Mouse (Mus musculus): ENCODE results near the gene Tmem130. TPM values are rescaled to one million over a fixed set of nuclear protein-coding genes. Genes with fewer than 3 reads are reported as not detected.
A peak's percentile ranks its signal among the peaks of the same experiment; 100 is the strongest.

Gene Tmem130
- polyA plus RNA-seq, 1 experiment from 2014 or later = 0.12 TPM

DNA sequence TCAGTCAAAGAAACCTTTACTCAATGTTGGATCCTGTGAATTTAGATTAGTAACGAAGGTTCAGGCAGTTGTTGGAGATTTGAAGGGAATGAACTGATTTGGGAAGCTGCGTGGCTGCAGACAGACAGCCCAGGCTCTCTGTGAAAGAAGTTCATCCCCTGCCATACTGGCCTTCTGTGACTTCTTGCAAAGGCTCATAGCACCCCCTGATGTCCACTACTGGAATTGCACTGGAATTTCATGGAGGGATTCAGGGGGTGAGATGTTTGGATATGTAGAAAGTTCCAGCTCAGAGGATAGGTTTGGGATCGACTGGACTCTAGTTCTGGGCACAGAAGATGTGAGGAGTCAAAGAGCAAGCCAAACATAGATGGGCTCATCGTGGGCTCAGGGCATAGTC, 27.7 kb downstream of the Tmem130 start:
- TF ChIP-seq CTCF (IDR thresholded peaks at IDR 0.05; ENCODE audit: low read depth) = peak; percentile 86
- H3K9me3 ChIP-seq (ENCODE audit: low read depth, low read length) = no peaks in the 10 kb centered on the region
- H3K36me3 ChIP-seq (ENCODE audit: insufficient read depth) = no peaks in the 10 kb centered on the region
- H3K4me2 ChIP-seq = no peak overlapping the region
- H3K4me1 ChIP-seq (ENCODE audit: insufficient read depth) = no peaks in the 10 kb centered on the region
- ATAC-seq (ENCODE audit: insufficient read depth) (no peak), DNase-seq (peak; percentile 81)
- no peaks in the 10 kb centered on the region for H3K27me3 ChIP-seq (ENCODE audit: insufficient read depth, low read length)
- H3K4me3 ChIP-seq (ENCODE audit: low read depth, low read length) = no peak overlapping the region
- WGBS = 24% methylated on average over 4 of the region's 4 CpGs
- H3K9ac ChIP-seq = no peak overlapping the region
- H3K27ac ChIP-seq (ENCODE audit: low read depth) = no peak overlapping the region

DNA sequence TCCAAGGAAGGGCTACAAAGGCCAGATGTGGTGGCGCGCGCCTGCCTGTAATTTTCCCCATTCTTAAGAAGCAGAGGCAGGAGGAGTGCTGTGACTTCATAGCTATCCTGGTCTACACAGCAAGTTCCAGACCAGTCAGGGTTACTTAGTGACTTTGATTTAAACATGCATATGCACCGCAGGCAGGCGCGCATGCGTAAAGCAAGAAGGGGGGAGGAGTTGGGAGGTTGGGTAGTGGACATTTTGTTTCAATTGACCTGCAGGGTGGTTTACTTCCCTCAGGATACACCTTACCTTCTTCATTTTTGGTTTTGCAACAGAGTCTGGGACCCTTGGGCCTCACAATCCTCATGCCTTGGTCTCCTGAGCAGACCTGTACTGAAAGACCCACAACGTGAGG, 32.4 kb downstream of the Tmem130 start:
- H3K36me3 ChIP-seq (ENCODE audit: insufficient read depth) = no peaks in the 10 kb centered on the region
- WGBS = 75% methylated on average over 8 of the region's 8 CpGs
- no peak overlapping the region for H3K4me3 ChIP-seq (ENCODE audit: low read depth, low read length)
- no peaks in the 10 kb centered on the region for H3K9me3 ChIP-seq (ENCODE audit: low read depth, low read length)
- H3K4me1 ChIP-seq (ENCODE audit: insufficient read depth) = no peaks in the 10 kb centered on the region
- DNase-seq (no peak), ATAC-seq (ENCODE audit: insufficient read depth) (no peak)
- H3K27me3 ChIP-seq (ENCODE audit: insufficient read depth, low read length) = no peaks in the 10 kb centered on the region
- no peak overlapping the region for H3K27ac ChIP-seq (ENCODE audit: low read depth)
- TF ChIP-seq CTCF (IDR thresholded peaks at IDR 0.05; ENCODE audit: low read depth) = no peak
- no peak overlapping the region for H3K4me2 ChIP-seq
- no peak overlapping the region for H3K9ac ChIP-seq

DNA sequence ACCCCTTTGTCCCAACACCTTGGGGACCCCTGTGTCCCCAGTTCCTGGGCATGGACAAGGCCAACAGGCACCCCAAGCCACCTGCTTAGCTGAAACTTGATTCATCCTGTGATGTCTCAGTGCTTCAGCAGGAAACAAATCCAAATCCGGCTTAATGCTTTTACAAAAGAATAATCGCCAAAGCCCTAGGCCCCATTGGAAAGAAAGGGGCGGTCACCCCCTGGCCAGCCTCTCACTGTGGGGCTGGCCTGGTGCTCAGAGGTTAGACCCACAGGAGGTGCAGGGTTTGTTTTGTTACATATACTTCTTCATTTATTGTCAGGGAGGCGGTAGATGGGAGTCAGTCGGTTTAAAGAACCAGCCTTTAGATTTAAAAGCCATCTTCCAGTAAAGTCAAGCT, 33.4 kb downstream of the Tmem130 start:
- Histone ChIP-seq H3K9me3 (ENCODE audit: low read depth, low read length) (no peaks in the 10 kb centered on the region), H3K4me3 (ENCODE audit: low read depth, low read length) (no peak overlapping the region), H3K4me2 (no peak overlapping the region), H3K36me3 (ENCODE audit: insufficient read depth) (no peaks in the 10 kb centered on the region), H3K4me1 (ENCODE audit: insufficient read depth) (no peaks in the 10 kb centered on the region), H3K9ac (no peak overlapping the region), H3K27me3 (ENCODE audit: insufficient read depth, low read length) (no peaks in the 10 kb centered on the region), H3K27ac (ENCODE audit: low read depth) (no peak overlapping the region)
- DNase-seq = no peak
- no peak for ATAC-seq (ENCODE audit: insufficient read depth)
- no peak for TF ChIP-seq CTCF (IDR thresholded peaks at IDR 0.05; ENCODE audit: low read depth)
- 36% methylated on average over 5 of the region's 5 CpGs for WGBS

DNA sequence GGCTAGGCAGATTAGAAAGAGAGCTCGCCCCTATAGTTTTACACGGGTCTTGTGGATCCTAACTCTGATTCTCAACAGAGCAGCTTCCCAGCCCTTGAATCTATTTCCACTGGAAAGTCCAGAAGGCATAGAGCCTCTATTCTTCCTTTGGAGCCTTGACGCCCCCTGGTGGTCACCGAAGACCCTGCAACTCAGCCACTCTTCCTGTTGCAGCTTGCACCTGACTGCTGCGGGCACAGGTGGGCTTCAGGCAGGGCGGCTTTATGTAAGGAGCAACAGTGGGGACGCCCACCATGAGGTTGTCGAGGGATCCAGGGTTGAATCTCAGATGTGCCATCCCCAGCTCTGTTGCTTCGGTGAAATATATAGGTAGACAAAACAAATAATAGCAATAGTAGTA, 34.5 kb downstream of the Tmem130 start:
- Histone ChIP-seq H3K36me3 (ENCODE audit: insufficient read depth) (no peaks in the 10 kb centered on the region), H3K9ac (no peak overlapping the region), H3K4me3 (ENCODE audit: low read depth, low read length) (no peak overlapping the region), H3K4me2 (no peak overlapping the region), H3K9me3 (ENCODE audit: low read depth, low read length) (no peaks in the 10 kb centered on the region), H3K27ac (ENCODE audit: low read depth) (no peak overlapping the region), H3K4me1 (ENCODE audit: insufficient read depth) (no peaks in the 10 kb centered on the region), H3K27me3 (ENCODE audit: insufficient read depth, low read length) (no peaks in the 10 kb centered on the region)
- peak; percentile 90 for TF ChIP-seq CTCF (IDR thresholded peaks at IDR 0.05; ENCODE audit: low read depth)
- ATAC-seq (ENCODE audit: insufficient read depth) (no peak), DNase-seq (peak; percentile 81)
- 6% methylated on average over 9 of the region's 9 CpGs for WGBS

DNA sequence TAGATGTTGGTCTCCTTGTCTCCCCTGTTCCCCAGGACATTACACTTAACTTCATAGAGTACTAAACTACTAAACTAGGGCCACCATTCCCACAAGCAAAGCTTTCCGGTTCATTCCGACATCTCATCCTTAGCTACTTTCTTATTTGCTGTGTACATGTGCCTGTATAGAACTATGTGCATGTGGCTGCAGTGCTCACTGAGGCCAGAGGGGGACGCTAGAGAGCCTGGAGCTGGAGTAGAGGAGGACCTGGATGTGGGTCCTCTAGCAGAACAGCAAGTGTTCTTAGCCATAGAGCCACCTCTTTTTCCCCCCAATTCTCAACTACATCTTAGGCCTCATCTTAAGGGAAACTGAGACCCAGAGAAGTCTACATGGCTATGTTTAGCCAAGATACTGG, 36.1 kb downstream of the Tmem130 start:
- Histone ChIP-seq H3K4me1 (ENCODE audit: insufficient read depth) (no peaks in the 10 kb centered on the region), H3K4me3 (ENCODE audit: low read depth, low read length) (no peak overlapping the region), H3K27ac (ENCODE audit: low read depth) (no peak overlapping the region), H3K36me3 (ENCODE audit: insufficient read depth) (no peaks in the 10 kb centered on the region), H3K9ac (no peak overlapping the region), H3K27me3 (ENCODE audit: insufficient read depth, low read length) (no peaks in the 10 kb centered on the region), H3K4me2 (no peak overlapping the region), H3K9me3 (ENCODE audit: low read depth, low read length) (no peaks in the 10 kb centered on the region)
- TF ChIP-seq CTCF (IDR thresholded peaks at IDR 0.05; ENCODE audit: low read depth) = peak; percentile 23; the same call in 1 of the 2 replicates
- no peak for DNase-seq
- WGBS = 69% methylated on average over 3 of the region's 3 CpGs
- ATAC-seq (ENCODE audit: insufficient read depth) = no peak

DNA sequence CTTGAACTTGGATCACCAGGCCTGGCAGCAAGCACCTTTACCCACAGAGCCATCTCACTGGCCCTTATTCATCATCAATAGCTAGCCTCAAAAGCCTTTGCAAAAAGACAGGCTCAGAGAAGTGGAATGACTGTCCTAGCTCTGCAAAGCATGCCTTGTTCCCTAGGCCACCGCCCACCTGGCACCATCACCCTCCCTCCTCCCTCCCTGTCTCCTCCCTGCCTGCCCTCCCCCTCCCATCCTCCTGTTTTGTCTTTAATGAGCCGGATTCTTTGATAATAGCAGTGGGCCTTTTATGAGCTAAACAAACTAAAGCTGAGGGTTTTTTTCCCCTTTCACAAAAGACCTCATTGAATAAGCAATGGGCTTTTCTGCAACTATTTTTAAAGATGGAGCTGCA, 36.7 kb downstream of the Tmem130 start:
- DNase-seq (no peak), ATAC-seq (ENCODE audit: insufficient read depth) (no peak)
- Histone ChIP-seq H3K9ac (no peak overlapping the region), H3K27me3 (ENCODE audit: insufficient read depth, low read length) (no peaks in the 10 kb centered on the region), H3K9me3 (ENCODE audit: low read depth, low read length) (no peaks in the 10 kb centered on the region), H3K4me3 (ENCODE audit: low read depth, low read length) (no peak overlapping the region), H3K27ac (ENCODE audit: low read depth) (no peak overlapping the region), H3K4me1 (ENCODE audit: insufficient read depth) (no peaks in the 10 kb centered on the region), H3K4me2 (no peak overlapping the region), H3K36me3 (ENCODE audit: insufficient read depth) (no peaks in the 10 kb centered on the region)
- WGBS = 37% methylated on average over 2 of the region's 2 CpGs
- TF ChIP-seq CTCF (IDR thresholded peaks at IDR 0.05; ENCODE audit: low read depth) = no peak

DNA sequence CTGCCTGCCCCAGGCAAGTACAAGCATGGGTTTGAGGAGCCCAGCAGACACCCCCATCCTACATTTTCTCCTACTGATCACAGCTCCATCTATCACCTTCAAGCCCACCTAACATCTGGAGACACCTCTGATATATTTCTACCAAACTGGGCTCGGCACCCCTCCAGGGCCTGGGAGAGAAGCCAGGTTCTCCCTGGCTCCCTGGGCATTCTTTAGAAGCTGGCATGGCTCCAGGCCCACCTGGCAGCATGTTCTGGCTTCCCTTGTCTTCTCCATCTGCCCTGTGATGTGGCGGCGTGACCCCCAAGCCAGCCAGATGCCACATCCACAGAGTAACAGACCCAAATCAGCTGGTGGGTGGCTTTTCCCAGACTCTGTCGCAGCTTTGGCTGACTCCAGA, 41.3 kb downstream of the Tmem130 start:
- Histone ChIP-seq H3K4me1 (ENCODE audit: insufficient read depth) (no peaks in the 10 kb centered on the region), H3K9ac (no peak overlapping the region), H3K27me3 (ENCODE audit: insufficient read depth, low read length) (no peaks in the 10 kb centered on the region), H3K27ac (ENCODE audit: low read depth) (no peak overlapping the region), H3K9me3 (ENCODE audit: low read depth, low read length) (no peaks in the 10 kb centered on the region), H3K36me3 (ENCODE audit: insufficient read depth) (no peaks in the 10 kb centered on the region), H3K4me3 (ENCODE audit: low read depth, low read length) (no peak overlapping the region), H3K4me2 (no peak overlapping the region)
- 74% methylated on average over 4 of the region's 4 CpGs for WGBS
- no peak for DNase-seq
- TF ChIP-seq CTCF (IDR thresholded peaks at IDR 0.05; ENCODE audit: low read depth) = no peak
- ATAC-seq (ENCODE audit: insufficient read depth) = no peak

DNA sequence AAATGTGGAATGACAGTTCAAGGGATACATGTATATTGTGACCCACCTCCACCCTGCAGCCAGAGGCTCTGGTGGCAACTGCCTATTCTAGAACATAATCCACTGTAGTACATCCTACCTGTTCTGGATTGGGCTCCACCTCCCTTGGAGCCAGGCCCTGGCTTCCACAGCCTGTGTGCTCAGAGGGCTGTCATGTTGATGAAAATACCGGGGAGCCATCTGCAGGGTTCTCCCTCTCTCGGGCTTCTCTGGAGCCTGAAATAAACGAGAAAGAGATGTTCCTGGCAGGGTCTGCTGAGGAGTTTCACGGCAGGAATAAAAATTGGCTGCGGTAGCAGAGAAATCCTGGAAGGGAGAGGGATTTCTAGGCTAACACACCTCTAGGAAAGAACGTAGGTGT, 41.8 kb downstream of the Tmem130 start:
- Histone ChIP-seq H3K4me3 (ENCODE audit: low read depth, low read length) (no peak overlapping the region), H3K4me2 (no peak overlapping the region), H3K27me3 (ENCODE audit: insufficient read depth, low read length) (no peaks in the 10 kb centered on the region), H3K4me1 (ENCODE audit: insufficient read depth) (no peaks in the 10 kb centered on the region), H3K36me3 (ENCODE audit: insufficient read depth) (no peaks in the 10 kb centered on the region), H3K27ac (ENCODE audit: low read depth) (no peak overlapping the region), H3K9me3 (ENCODE audit: low read depth, low read length) (no peaks in the 10 kb centered on the region), H3K9ac (no peak overlapping the region)
- DNase-seq = no peak
- WGBS = 51% methylated on average over 6 of the region's 6 CpGs
- ATAC-seq (ENCODE audit: insufficient read depth) = no peak
- TF ChIP-seq CTCF (IDR thresholded peaks at IDR 0.05; ENCODE audit: low read depth) = no peak
